Mouse (Mus musculus): Measurements from ENCODE around the gene Pln.

Pln gene

GRCm38 (mm10) chr10:53337162-53337923, at the start of gene Pln:
Gene Pln (plus strand): TSS chr10:53337667.
- no peak for DNase-seq (ENCODE audit: low read depth, low spot score)

GRCm38 (mm10) chr10:53305867-53306266, 31.6 kb upstream of the Pln start:
- no peak for DNase-seq (ENCODE audit: low read depth, low spot score)

- DNase-seq (ENCODE audit: low read depth, low spot score) = no peak
Measured at GRCm38 (mm10) chr10:53306674-53307073, 30.8 kb upstream of the Pln start.

- DNase-seq (ENCODE audit: low read depth, low spot score) = no peak
Measured at GRCm38 (mm10) chr10:53323367-53323766, 14.1 kb upstream of the Pln start.

GRCm38 (mm10) chr10:53324663-53325062, 12.8 kb upstream of the Pln start:
- DNase-seq (ENCODE audit: low read depth, low spot score) = no peak

- DNase-seq (ENCODE audit: low read depth, low spot score) = no peak
Measured at GRCm38 (mm10) chr10:53326367-53326766, 11.1 kb upstream of the Pln start.

- no peak for DNase-seq (ENCODE audit: low read depth, low spot score)
Measured at GRCm38 (mm10) chr10:53329257-53329656, 8.2 kb upstream of the Pln start.

- no peak for DNase-seq (ENCODE audit: low read depth, low spot score)
Measured at GRCm38 (mm10) chr10:53332752-53333151, 4.7 kb upstream of the Pln start.

- peak; percentile 4 for DNase-seq (ENCODE audit: low read depth, low spot score)
Measured at GRCm38 (mm10) chr10:53335266-53335665, 2.2 kb upstream of the Pln start.

- DNase-seq (ENCODE audit: low read depth, low spot score) = no peak
Measured at GRCm38 (mm10) chr10:53335974-53336373, 1.5 kb upstream of the Pln start.

GRCm38 (mm10) chr10:53339045-53339444, 1.6 kb downstream of the Pln start:
- no peak for DNase-seq (ENCODE audit: low read depth, low spot score)

- DNase-seq (ENCODE audit: low read depth, low spot score) = no peak
Measured at GRCm38 (mm10) chr10:53341288-53341965, 4.0 kb downstream of the Pln start.

GRCm38 (mm10) chr10:53342166-53342728, 4.8 kb downstream of the Pln start:
- no peak for DNase-seq (ENCODE audit: low read depth, low spot score)

GRCm38 (mm10) chr10:53343384-53343783, 5.9 kb downstream of the Pln start:
- no peak for DNase-seq (ENCODE audit: low read depth, low spot score)

- DNase-seq (ENCODE audit: low read depth, low spot score) = no peak
Measured at GRCm38 (mm10) chr10:53343865-53344264, 6.4 kb downstream of the Pln start.

GRCm38 (mm10) chr10:53345508-53345907, 8.0 kb downstream of the Pln start:
- no peak for DNase-seq (ENCODE audit: low read depth, low spot score)

- peak; percentile 15 for DNase-seq (ENCODE audit: low read depth, low spot score)
Measured at GRCm38 (mm10) chr10:53346506-53346905, 9.0 kb downstream of the Pln start.

- no peak for DNase-seq (ENCODE audit: low read depth, low spot score)
Measured at GRCm38 (mm10) chr10:53346916-53347315, 9.4 kb downstream of the Pln start.

- peak; percentile 30 for DNase-seq (ENCODE audit: low read depth, low spot score)
Measured at GRCm38 (mm10) chr10:53347787-53348755, 10.6 kb downstream of the Pln start.

GRCm38 (mm10) chr10:53349254-53349653, 11.8 kb downstream of the Pln start:
- DNase-seq (ENCODE audit: low read depth, low spot score) = no peak

- no peak for DNase-seq (ENCODE audit: low read depth, low spot score)
Measured at GRCm38 (mm10) chr10:53353665-53354064, 16.2 kb downstream of the Pln start.

GRCm38 (mm10) chr10:53359016-53359415, 21.5 kb downstream of the Pln start:
- DNase-seq (ENCODE audit: low read depth, low spot score) = no peak

Data from c-Kit-negative CD71-positive TER-119-positive erythroid progenitor cells, embryonic 14.5 days (primary cell).